Comparison of ENCODE assay signal across 21 mouse cellular contexts in genomic region chr5:24496756-24497155, GRCm38 (mm10). TPM values are rescaled to one million over a fixed set of nuclear protein-coding genes. Genes with fewer than 3 reads are reported as not detected.
DNase-seq lines count a peak whose midpoint lies in the region; ATAC-seq and TF ChIP-seq lines count a peak whose summit lies in the region.
"Had no signal": no experiment of that assay in that cellular context is flagged by ENCODE, and none has a peak within 500 bp of the region (broad histone marks: within the 10 kb centered on the region; RNA-seq: fewer than 3 reads in every experiment).

No protein-coding gene starts in this region.

- H3K4me3 ChIP-seq in hindbrain, embryonic 11.5 days (ENCODE audit: low read depth, low read length), result no peak overlapping the region
- H3K4me3 ChIP-seq in hindbrain, postnatal 0 days (ENCODE audit: low read length), result no peak overlapping the region
- no peak overlapping the region for H3K4me3 ChIP-seq in hindbrain, embryonic 13.5 days
- H3K4me3 ChIP-seq: embryonic facial prominence, embryonic 15.5 days; heart, adult 2 months had no signal

- ATAC-seq in hindbrain, embryonic 11.5 days (ENCODE audit: low FRiP score), result no peak
- ATAC-seq in hindbrain, postnatal 0 days, result no peak
- ATAC-seq in hindbrain, embryonic 13.5 days (ENCODE audit: low FRiP score), result no peak
- ATAC-seq: CD4-positive, CD25-positive, alpha-beta regulatory T cell, adult 4 months had no signal

- no peaks in the 10 kb centered on the region for H3K9me3 ChIP-seq in hindbrain, embryonic 11.5 days (ENCODE audit: control insufficient read depth, low read length)
- no peaks in the 10 kb centered on the region for H3K9me3 ChIP-seq in hindbrain, postnatal 0 days (ENCODE audit: low read length)
- no peaks in the 10 kb centered on the region for H3K9me3 ChIP-seq in hindbrain, embryonic 13.5 days
- H3K9me3 ChIP-seq: embryonic facial prominence, embryonic 15.5 days; G1E had no signal

- H3K27me3 ChIP-seq in hindbrain, embryonic 11.5 days (ENCODE audit: control insufficient read depth, insufficient read depth, low read length), result no peaks in the 10 kb centered on the region
- no peaks in the 10 kb centered on the region for H3K27me3 ChIP-seq in hindbrain, postnatal 0 days (ENCODE audit: insufficient read depth, low read length)
- H3K27me3 ChIP-seq in hindbrain, embryonic 13.5 days, result peaks cover 8% of the 10 kb centered on the region; the same call in 1 of the 2 replicates
- H3K27me3 ChIP-seq: embryonic facial prominence, embryonic 15.5 days had no signal

- DNase-seq in cerebellum, adult 11-12 months, result peak; percentile 10
- no peak for DNase-seq in cerebellum, adult 11 months
- no peak for DNase-seq in hindbrain, embryonic 11.5 days (ENCODE audit: low spot score)
- DNase-seq in hindbrain, postnatal 0 days (ENCODE audit: low spot score), result no peak
- DNase-seq in MN1 (ENCODE audit: low spot score), result peak; percentile 74
- no peak for DNase-seq in right cerebral cortex, postnatal 36 days (ENCODE audit: low spot score in 2 of 2)
- no peak for DNase-seq in urinary bladder, postnatal 10 days (ENCODE audit: low spot score)
- DNase-seq: gastrocnemius, postnatal 14 days; heart, adult 2 months; kidney, adult 8-10 months; kidney, postnatal 36 days; liver; lung, adult 2 months; lung, postnatal 36 days had no signal

- peaks cover 11% of the 10 kb centered on the region for H3K4me1 ChIP-seq in hindbrain, embryonic 11.5 days (replicated peaks; ENCODE audit: control insufficient read depth, insufficient read depth, low read length)
- no peaks in the 10 kb centered on the region for H3K4me1 ChIP-seq in hindbrain, postnatal 0 days (ENCODE audit: insufficient read depth, low read length)
- H3K4me1 ChIP-seq in hindbrain, embryonic 13.5 days (replicated peaks), result peaks cover 76% of the 10 kb centered on the region
- H3K4me1 ChIP-seq: embryonic facial prominence, embryonic 15.5 days had no signal

- TF ChIP-seq CTCF in hindbrain, postnatal 0 days (IDR thresholded peaks at IDR 0.05; ENCODE audit: low read depth), result no peak

- WGBS in hindbrain, embryonic 11.5 days, result 46% methylated on average over 6 of the region's 6 CpGs
- WGBS in hindbrain, postnatal 0 days, result 31% methylated on average over 6 of the region's 6 CpGs
- 46% methylated on average over 6 of the region's 6 CpGs for WGBS in hindbrain, embryonic 13.5 days

- peaks cover 20% of the 10 kb centered on the region for H3K36me3 ChIP-seq in hindbrain, embryonic 11.5 days (ENCODE audit: control insufficient read depth, insufficient read depth, low read length)
- H3K36me3 ChIP-seq in hindbrain, postnatal 0 days (ENCODE audit: insufficient read depth, low read length), result peaks cover 52% of the 10 kb centered on the region; the same call in 1 of the 2 replicates
- peaks cover 89% of the 10 kb centered on the region for H3K36me3 ChIP-seq in hindbrain, embryonic 13.5 days

- 0 out of 2 replicates have a peak overlapping the region, but pooled peaks have one; percentile 24 for H3K27ac ChIP-seq in hindbrain, embryonic 11.5 days (ENCODE audit: low read depth, low read length)
- H3K27ac ChIP-seq in hindbrain, postnatal 0 days, result no peak overlapping the region
- H3K27ac ChIP-seq in hindbrain, embryonic 13.5 days, result peak overlapping the region; percentile 68
- H3K27ac ChIP-seq: embryonic facial prominence, embryonic 15.5 days; heart, adult 2 months had no signal

- H3K9ac ChIP-seq in hindbrain, embryonic 11.5 days (ENCODE audit: low read depth, low read length), result no peak overlapping the region
- H3K9ac ChIP-seq in hindbrain, postnatal 0 days (replicated peaks; ENCODE audit: low read length), result no peak overlapping the region
- no peak overlapping the region for H3K9ac ChIP-seq in hindbrain, embryonic 13.5 days
- H3K9ac ChIP-seq: embryonic facial prominence, embryonic 15.5 days had no signal

- H3K4me2 ChIP-seq in hindbrain, embryonic 11.5 days (replicated peaks; ENCODE audit: low read depth, low read length), result no peak overlapping the region
- H3K4me2 ChIP-seq in hindbrain, postnatal 0 days (ENCODE audit: low read depth, low read length), result no peak overlapping the region
- H3K4me2 ChIP-seq in hindbrain, embryonic 13.5 days, result no peak overlapping the region
- H3K4me2 ChIP-seq: embryonic facial prominence, embryonic 15.5 days had no signal

RNA-seq across cellular contexts. Expression of gene Gbx1, which starts 30.2 kb away (rescaled TPM):
- 1.0 and 1.9 TPM in 2 replicates for polyA plus RNA-seq in hindbrain, embryonic 11.5 days (2014; fragmentation: Nextera tagmentation; extraction: Ambion mirVana)
- 6.5 and 11.3 TPM in 2 replicates for total RNA-seq in hindbrain, postnatal 0 days (2014; rRNA removed)
- 4.1 and 4.4 TPM in 2 replicates for polyA plus RNA-seq in hindbrain, postnatal 0 days (2015; fragmentation: Nextera tagmentation; extraction: Ambion mirVana)
- 4.6 and 5.1 TPM in 2 replicates for polyA plus RNA-seq in hindbrain, embryonic 13.5 days (2015; fragmentation: Nextera tagmentation; extraction: Ambion mirVana)
- total RNA-seq: common myeloid progenitor, adult 5-6 weeks; G1E; gastrocnemius, postnatal 14 days; heart, adult 2 months; layer of hippocampus, postnatal 10 days had no signal
- polyA plus RNA-seq: CD4-positive, CD25-positive, alpha-beta regulatory T cell, adult 4 months; embryonic facial prominence, embryonic 15.5 days; heart, postnatal 0 days had no signal

RNA-seq across cellular contexts. Expression of gene Asb10, which starts 44.0 kb away (rescaled TPM):
- polyA plus RNA-seq in hindbrain, embryonic 11.5 days (2014; fragmentation: Nextera tagmentation; extraction: Ambion mirVana), result 0.20 and 0.33 TPM in 2 replicates
- total RNA-seq in hindbrain, postnatal 0 days (2014; rRNA removed), result 0.10 TPM in 1 of 2 replicates, not detected in the other
- 0.16 and 0.21 TPM in 2 replicates for polyA plus RNA-seq in hindbrain, postnatal 0 days (2015; fragmentation: Nextera tagmentation; extraction: Ambion mirVana)
- polyA plus RNA-seq in hindbrain, embryonic 13.5 days (2015; fragmentation: Nextera tagmentation; extraction: Ambion mirVana), result 0.16 and 0.49 TPM in 2 replicates
- total RNA-seq: G1E had no signal
- polyA plus RNA-seq: CD4-positive, CD25-positive, alpha-beta regulatory T cell, adult 4 months; G1E had no signal

RNA-seq across cellular contexts. Expression of gene Agap3, which starts 44.8 kb away (rescaled TPM):
- 38.8 and 50.1 TPM in 2 replicates for polyA plus RNA-seq in hindbrain, embryonic 11.5 days (2014; fragmentation: Nextera tagmentation; extraction: Ambion mirVana)
- 277 and 287 TPM in 2 replicates for total RNA-seq in hindbrain, postnatal 0 days (2014; rRNA removed)
- polyA plus RNA-seq in hindbrain, postnatal 0 days (2015; fragmentation: Nextera tagmentation; extraction: Ambion mirVana), result 112 and 121 TPM in 2 replicates
- polyA plus RNA-seq in hindbrain, embryonic 13.5 days (2015; fragmentation: Nextera tagmentation; extraction: Ambion mirVana), result 47.8 and 50.3 TPM in 2 replicates

RNA-seq across cellular contexts. Expression of gene Tmub1, which starts 49.1 kb away (rescaled TPM):
- polyA plus RNA-seq in hindbrain, embryonic 11.5 days (2014; fragmentation: Nextera tagmentation; extraction: Ambion mirVana), result 30.0 and 33.6 TPM in 2 replicates
- total RNA-seq in hindbrain, postnatal 0 days (2014; rRNA removed), result 74.6 and 78.4 TPM in 2 replicates
- 50.0 and 51.2 TPM in 2 replicates for polyA plus RNA-seq in hindbrain, postnatal 0 days (2015; fragmentation: Nextera tagmentation; extraction: Ambion mirVana)
- polyA plus RNA-seq in hindbrain, embryonic 13.5 days (2015; fragmentation: Nextera tagmentation; extraction: Ambion mirVana), result 51.9 and 57.4 TPM in 2 replicates

RNA-seq across cellular contexts. Expression of gene Fastk, which starts 51.7 kb away (rescaled TPM):
- polyA plus RNA-seq in hindbrain, embryonic 11.5 days (2014; fragmentation: Nextera tagmentation; extraction: Ambion mirVana), result 86.7 and 88.5 TPM in 2 replicates
- total RNA-seq in hindbrain, postnatal 0 days (2014; rRNA removed), result 200 and 203 TPM in 2 replicates
- polyA plus RNA-seq in hindbrain, postnatal 0 days (2015; fragmentation: Nextera tagmentation; extraction: Ambion mirVana), result 99.2 and 101 TPM in 2 replicates
- 88.1 and 96.1 TPM in 2 replicates for polyA plus RNA-seq in hindbrain, embryonic 13.5 days (2015; fragmentation: Nextera tagmentation; extraction: Ambion mirVana)

Comparison
In these comparisons a context has a peak if more than half of its experiments do, and no peak if none do; other contexts are left out.
1. DNase-seq: peak in cerebellum, adult 11-12 months (single experiment) and MN1 (single experiment); none in cerebellum, adult 11 months (single experiment), hindbrain, embryonic 11.5 days (single experiment), hindbrain, postnatal 0 days (single experiment), right cerebral cortex, postnatal 36 days (0 of 2) and urinary bladder, postnatal 10 days (single experiment).